Comparison of ENCODE assay signal across 26 mouse cellular contexts in the genomic region with DNA sequence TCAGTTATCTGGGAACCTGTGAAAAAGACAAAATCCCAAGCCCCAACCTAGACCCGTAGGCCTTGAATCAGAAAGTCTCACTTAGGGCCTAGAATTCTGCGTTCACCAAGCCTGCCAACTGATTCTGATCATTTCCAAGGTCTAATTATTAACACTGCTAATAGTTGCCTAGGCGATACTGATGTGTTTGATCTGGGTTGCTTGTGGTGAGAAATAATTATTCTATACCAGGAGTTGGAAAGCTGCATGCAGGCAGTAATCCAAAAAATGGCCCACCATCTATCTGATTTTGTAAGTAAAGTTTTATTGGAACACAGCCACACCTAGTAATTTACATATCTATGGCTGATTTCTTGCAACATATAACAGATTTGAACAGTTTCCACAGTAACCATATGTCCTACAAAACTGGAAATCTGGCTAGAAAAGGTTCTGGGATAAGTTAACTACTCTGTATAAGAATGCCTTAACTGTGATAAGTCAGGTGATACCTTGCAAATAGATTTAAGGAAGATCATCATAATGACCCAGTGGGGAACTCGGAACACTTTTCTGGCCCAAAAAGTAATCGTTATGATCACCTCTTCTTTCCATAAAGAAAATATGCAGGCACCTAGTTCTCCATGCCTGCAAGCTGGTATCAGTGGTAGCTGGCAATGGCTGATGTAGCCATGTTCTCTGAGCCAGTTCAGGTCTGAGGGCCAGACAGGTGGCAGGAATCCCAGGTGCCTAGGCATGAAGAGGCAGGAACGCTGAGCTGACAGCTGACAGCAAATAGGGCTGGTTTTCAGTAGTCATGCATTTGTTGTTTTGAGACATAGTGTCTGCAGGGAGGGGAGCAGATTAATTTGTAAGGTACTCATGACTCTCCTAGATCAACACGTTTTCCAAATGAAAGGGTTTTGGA.
A peak's percentile ranks its signal among the peaks of the same experiment; 100 is the strongest.
DNase-seq lines count a peak whose midpoint lies in the region; ATAC-seq and TF ChIP-seq lines count a peak whose summit lies in the region.
"Had no signal": no experiment of that assay in that cellular context is flagged by ENCODE, and none has a peak within 500 bp of the region (broad histone marks: within the 10 kb centered on the region; RNA-seq: fewer than 3 reads in every experiment).

No protein-coding gene starts in this region.

- TF ChIP-seq CTCF in lung, embryonic 14.5 days (IDR thresholded peaks at IDR 0.05; ENCODE audit: low read depth) = no peak
- TF ChIP-seq CTCF in forebrain, postnatal 0 days (IDR thresholded peaks at IDR 0.05; ENCODE audit: low read depth) = no peak

- no peaks in the 10 kb centered on the region for H3K36me3 ChIP-seq in forebrain, embryonic 14.5 days (ENCODE audit: control insufficient read depth, insufficient read depth, low read length)
- no peaks in the 10 kb centered on the region for H3K36me3 ChIP-seq in forebrain, embryonic 12.5 days (replicated peaks)
- no peaks in the 10 kb centered on the region for H3K36me3 ChIP-seq in lung, embryonic 14.5 days (ENCODE audit: insufficient read depth)
- H3K36me3 ChIP-seq in forebrain, postnatal 0 days (ENCODE audit: insufficient read depth) = no peaks in the 10 kb centered on the region
- H3K36me3 ChIP-seq: heart, embryonic 13.5 days; limb, embryonic 13.5 days; liver, embryonic 12.5 days; midbrain, embryonic 13.5 days had no signal

- no peak overlapping the region for H3K4me3 ChIP-seq in forebrain, embryonic 14.5 days (ENCODE audit: low read depth, low read length)
- H3K4me3 ChIP-seq in forebrain, embryonic 12.5 days (replicated peaks) = no peak overlapping the region
- no peak overlapping the region for H3K4me3 ChIP-seq in lung, embryonic 14.5 days (ENCODE audit: low read depth, low read length)
- H3K4me3 ChIP-seq in forebrain, postnatal 0 days (ENCODE audit: low read depth, low read length) = no peak overlapping the region
- H3K4me3 ChIP-seq: heart, embryonic 13.5 days; limb, embryonic 13.5 days; liver, embryonic 12.5 days; megakaryocyte, embryonic 14.5 days; midbrain, embryonic 13.5 days had no signal

- H3K27me3 ChIP-seq in forebrain, embryonic 14.5 days (replicated peaks; ENCODE audit: control insufficient read depth, insufficient read depth, low read length) = no peaks in the 10 kb centered on the region
- no peaks in the 10 kb centered on the region for H3K27me3 ChIP-seq in forebrain, embryonic 12.5 days
- no peaks in the 10 kb centered on the region for H3K27me3 ChIP-seq in lung, embryonic 14.5 days (ENCODE audit: insufficient read depth, low read length)
- H3K27me3 ChIP-seq in forebrain, postnatal 0 days (ENCODE audit: insufficient read depth, low read length) = no peaks in the 10 kb centered on the region
- H3K27me3 ChIP-seq: heart, embryonic 13.5 days; limb, embryonic 13.5 days; liver, embryonic 12.5 days; megakaryocyte, embryonic 14.5 days; midbrain, embryonic 13.5 days had no signal

- H3K27ac ChIP-seq in forebrain, embryonic 14.5 days (ENCODE audit: low read depth, low read length) = no peak overlapping the region
- no peak overlapping the region for H3K27ac ChIP-seq in forebrain, embryonic 12.5 days
- H3K27ac ChIP-seq in lung, embryonic 14.5 days (ENCODE audit: low read depth) = no peak overlapping the region
- H3K27ac ChIP-seq in forebrain, postnatal 0 days (ENCODE audit: low read depth, low read length) = no peak overlapping the region
- H3K27ac ChIP-seq: heart, embryonic 13.5 days; hindbrain, postnatal 0 days; limb, embryonic 13.5 days; liver, embryonic 12.5 days; midbrain, embryonic 13.5 days; stomach, postnatal 0 days had no signal

- peak; percentile 74 for DNase-seq in forebrain, embryonic 14.5 days (ENCODE audit: low spot score)
- DNase-seq in lung, embryonic 14.5 days = peak; percentile 2
- no peak for DNase-seq in lung, postnatal 25 days (ENCODE audit: low spot score)
- DNase-seq in cerebellum, adult 9-11 months = peak; percentile 46
- DNase-seq in forebrain, postnatal 0 days = peak; percentile 58
- DNase-seq in urinary bladder, postnatal 36 days (ENCODE audit: low spot score in 2 of 2) = no peak
- DNase-seq in kidney, adult 9 months = no peak
- DNase-seq: adrenal gland, postnatal 25 days; heart, adult 18-20 months; heart, postnatal 14 days; kidney, postnatal 25 days; layer of hippocampus, adult 9-11 months; lung, adult 18-20 months; lung, postnatal 36 days; thymus, adult 2 months; thymus, postnatal 4 days had no signal

- H3K9ac ChIP-seq in forebrain, embryonic 14.5 days (ENCODE audit: low read length) = no peak overlapping the region
- no peak overlapping the region for H3K9ac ChIP-seq in forebrain, embryonic 12.5 days
- H3K9ac ChIP-seq in lung, embryonic 14.5 days = no peak overlapping the region
- H3K9ac ChIP-seq in forebrain, postnatal 0 days = no peak overlapping the region
- H3K9ac ChIP-seq: heart, embryonic 13.5 days; limb, embryonic 13.5 days; liver, embryonic 12.5 days; midbrain, embryonic 13.5 days had no signal

- 70% methylated on average over 7 of the region's 7 CpGs for WGBS in forebrain, embryonic 14.5 days
- 84% methylated on average over 7 of the region's 7 CpGs for WGBS in forebrain, embryonic 12.5 days
- WGBS in lung, embryonic 14.5 days = 82% methylated on average over 7 of the region's 7 CpGs
- WGBS in forebrain, postnatal 0 days = 55% methylated on average over 7 of the region's 7 CpGs

- H3K9me3 ChIP-seq in forebrain, embryonic 14.5 days (replicated peaks; ENCODE audit: control insufficient read depth, low read length) = no peaks in the 10 kb centered on the region
- H3K9me3 ChIP-seq in forebrain, embryonic 12.5 days = no peaks in the 10 kb centered on the region
- H3K9me3 ChIP-seq in lung, embryonic 14.5 days (ENCODE audit: low read depth, low read length) = no peaks in the 10 kb centered on the region
- no peaks in the 10 kb centered on the region for H3K9me3 ChIP-seq in forebrain, postnatal 0 days (ENCODE audit: low read length)
- H3K9me3 ChIP-seq: heart, embryonic 13.5 days; limb, embryonic 13.5 days; liver, embryonic 12.5 days; midbrain, embryonic 13.5 days had no signal

- no peak overlapping the region for H3K4me2 ChIP-seq in forebrain, embryonic 14.5 days (ENCODE audit: low read length)
- no peak overlapping the region for H3K4me2 ChIP-seq in forebrain, embryonic 12.5 days
- no peak overlapping the region for H3K4me2 ChIP-seq in lung, embryonic 14.5 days
- no peak overlapping the region for H3K4me2 ChIP-seq in forebrain, postnatal 0 days (ENCODE audit: low read depth)
- H3K4me2 ChIP-seq: heart, embryonic 13.5 days; limb, embryonic 13.5 days; liver, embryonic 12.5 days; midbrain, embryonic 13.5 days had no signal

- no peaks in the 10 kb centered on the region; the same call in 1 of the 2 replicates for H3K4me1 ChIP-seq in forebrain, embryonic 14.5 days (ENCODE audit: control insufficient read depth, insufficient read depth, low read length)
- no peaks in the 10 kb centered on the region for H3K4me1 ChIP-seq in forebrain, embryonic 12.5 days
- no peaks in the 10 kb centered on the region for H3K4me1 ChIP-seq in lung, embryonic 14.5 days (ENCODE audit: insufficient read depth)
- H3K4me1 ChIP-seq in forebrain, postnatal 0 days (ENCODE audit: insufficient read depth) = peaks cover 11% of the 10 kb centered on the region; the same call in 1 of the 2 replicates
- H3K4me1 ChIP-seq: liver, embryonic 12.5 days; megakaryocyte, embryonic 14.5 days; midbrain, embryonic 13.5 days had no signal

- peak; percentile 66; the same call in 1 of the 2 replicates for ATAC-seq in forebrain, embryonic 14.5 days
- ATAC-seq in forebrain, embryonic 12.5 days (ENCODE audit: low FRiP score) = no peak
- ATAC-seq in lung, embryonic 14.5 days (ENCODE audit: insufficient read depth) = no peak
- ATAC-seq in forebrain, postnatal 0 days = peak; percentile 57
- ATAC-seq: CD4-positive, CD25-positive, alpha-beta regulatory T cell, adult 4 months; hindbrain, postnatal 0 days; intestine, embryonic 16.5 days; liver, embryonic 12.5 days; midbrain, embryonic 13.5 days had no signal

Comparison
In these comparisons a context has a peak if more than half of its experiments do, and no peak if none do; other contexts are left out.
1. ATAC-seq: peak in forebrain, embryonic 14.5 days (single experiment) and forebrain, postnatal 0 days (single experiment); none in forebrain, embryonic 12.5 days (single experiment) and lung, embryonic 14.5 days (single experiment).
2. DNase-seq: peak in forebrain, embryonic 14.5 days (single experiment), lung, embryonic 14.5 days (single experiment), cerebellum, adult 9-11 months (single experiment) and forebrain, postnatal 0 days (single experiment); none in lung, postnatal 25 days (single experiment), urinary bladder, postnatal 36 days (0 of 2) and kidney, adult 9 months (single experiment).